In genomic region chr10:111205421-111205820, GRCm38 (mm10) we compare ENCODE assay signal across 33 mouse cellular contexts.
"Had no signal": no experiment of that assay in that cellular context is flagged by ENCODE, and none has a peak within 500 bp of the region (broad histone marks: within the 10 kb centered on the region; RNA-seq: fewer than 3 reads in every experiment).

No protein-coding gene starts in this region.

- H3K27ac ChIP-seq: heart, adult 2 months; heart, embryonic 10.5 days; heart, embryonic 13.5 days; heart, embryonic 15.5 days; hindbrain, embryonic 10.5 days; hindbrain, embryonic 12.5 days; hindbrain, embryonic 13.5 days; hindbrain, embryonic 14.5 days; hindbrain, embryonic 15.5 days; hindbrain, postnatal 0 days; intestine, embryonic 15.5 days; kidney, postnatal 0 days; layer of hippocampus, adult 2 months; left cerebral cortex, adult 2 months had no signal

- H3K36me3 ChIP-seq: hindbrain, embryonic 10.5 days; hindbrain, embryonic 12.5 days; hindbrain, embryonic 13.5 days; hindbrain, embryonic 15.5 days; intestine, embryonic 15.5 days had no signal

- H3K9me3 ChIP-seq: heart, embryonic 10.5 days; heart, embryonic 12.5 days; heart, embryonic 13.5 days; heart, embryonic 15.5 days; hindbrain, embryonic 10.5 days; hindbrain, embryonic 12.5 days; hindbrain, embryonic 13.5 days; hindbrain, embryonic 15.5 days; intestine, embryonic 15.5 days had no signal

- H3K27me3 ChIP-seq: heart, embryonic 12.5 days; heart, embryonic 13.5 days; heart, embryonic 15.5 days; hindbrain, embryonic 12.5 days; hindbrain, embryonic 13.5 days; hindbrain, embryonic 15.5 days; intestine, embryonic 15.5 days had no signal

- H3K4me1 ChIP-seq: heart, embryonic 10.5 days; hindbrain, embryonic 10.5 days; hindbrain, embryonic 12.5 days; hindbrain, embryonic 13.5 days; intestine, embryonic 15.5 days had no signal

- H3K4me3 ChIP-seq: heart, adult 2 months; heart, embryonic 10.5 days; heart, embryonic 12.5 days; heart, embryonic 13.5 days; heart, embryonic 15.5 days; hindbrain, embryonic 10.5 days; hindbrain, embryonic 12.5 days; hindbrain, embryonic 13.5 days; hindbrain, embryonic 15.5 days; intestine, embryonic 15.5 days; layer of hippocampus, adult 2 months; left cerebral cortex, adult 2 months had no signal

- H3K9ac ChIP-seq: heart, embryonic 12.5 days; heart, embryonic 13.5 days; heart, embryonic 15.5 days; hindbrain, embryonic 12.5 days; hindbrain, embryonic 13.5 days; hindbrain, embryonic 14.5 days; hindbrain, embryonic 15.5 days; intestine, embryonic 15.5 days had no signal

- DNase-seq: heart, adult 18-20 months; heart, adult 2 months; heart, postnatal 10 days; heart, postnatal 14 days; heart, postnatal 36 days; heart, postnatal 4 days; kidney, adult 11 months; kidney, adult 18-20 months; kidney, adult 8-10 months; kidney, postnatal 10 days; kidney, postnatal 14 days; kidney, postnatal 36 days; layer of hippocampus, adult 9-11 months; layer of hippocampus, postnatal 36 days had no signal

- ATAC-seq: hindbrain, embryonic 16.5 days; hindbrain, postnatal 0 days; inflammation-experienced regulatory T-cells, adult 6 months; intestine, embryonic 15.5 days; intestine, embryonic 16.5 days; intestine, postnatal 0 days had no signal

- H3K4me2 ChIP-seq: heart, embryonic 11.5 days; heart, embryonic 12.5 days; heart, embryonic 13.5 days; heart, embryonic 15.5 days; hindbrain, embryonic 12.5 days; hindbrain, embryonic 13.5 days; hindbrain, embryonic 14.5 days; hindbrain, embryonic 15.5 days; intestine, embryonic 15.5 days had no signal
